Mouse (Mus musculus) kidney, adult 9 months (tissue): ENCODE data around the gene Nos3.

Source experiments
- DNase-seq: peaks from one replicate; pipeline ENCODE4 v3.0.0; 2022

The Nos3 gene

DNA sequence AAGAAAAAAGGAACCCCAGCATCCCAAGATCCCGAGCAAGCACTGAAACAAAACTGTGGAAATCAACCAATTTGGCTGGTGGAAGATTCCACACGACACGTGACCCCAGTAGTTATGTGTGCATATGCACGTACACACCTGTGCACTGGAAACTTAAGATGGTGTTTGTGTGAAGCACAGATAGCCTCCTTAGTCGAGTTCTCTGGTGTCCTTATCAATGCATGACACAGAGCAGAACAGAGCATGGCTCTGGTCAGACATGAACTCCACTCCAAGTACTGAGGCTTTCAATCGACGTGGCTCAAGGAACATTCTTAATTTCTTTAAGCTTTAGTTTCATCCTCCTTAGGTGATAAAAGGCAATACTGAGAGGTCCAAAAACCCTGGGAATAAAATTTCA is 18.3 kb upstream of the Nos3 start:
- no peak for DNase-seq

DNA sequence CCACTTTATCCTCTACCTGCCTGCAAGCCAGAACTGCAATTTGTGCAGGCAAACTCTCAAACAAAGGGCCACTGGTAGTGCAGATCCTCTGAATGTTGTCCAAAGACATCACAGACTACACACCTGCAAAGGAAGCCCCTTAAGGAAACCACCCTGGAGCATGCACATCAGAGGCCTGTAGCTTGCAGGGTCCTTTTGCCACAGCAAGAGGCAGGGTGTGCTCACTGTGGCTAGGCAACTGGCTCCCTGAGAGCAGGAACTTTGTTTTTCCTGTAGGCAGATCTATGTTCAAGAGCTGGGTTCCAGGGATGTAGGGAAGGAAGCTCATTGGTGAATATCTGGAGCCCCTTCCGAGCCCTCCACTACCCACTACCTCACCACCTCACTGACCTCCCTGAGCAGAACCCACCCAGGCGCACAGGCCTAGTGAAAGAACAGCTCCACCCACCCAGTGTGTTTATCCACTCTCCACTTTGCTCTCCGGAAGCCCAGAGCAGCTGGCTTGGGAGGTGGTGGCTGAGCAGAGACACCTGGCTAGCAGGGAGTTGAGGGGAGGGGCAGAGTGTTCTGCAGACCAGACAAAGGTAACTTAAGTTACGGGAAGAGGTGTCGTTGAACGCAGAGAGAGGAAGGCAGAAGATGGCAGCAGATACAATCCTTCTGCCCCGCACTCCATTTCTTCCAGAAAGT is 17.3 kb upstream of the Nos3 start:
- DNase-seq, result no peak

DNA sequence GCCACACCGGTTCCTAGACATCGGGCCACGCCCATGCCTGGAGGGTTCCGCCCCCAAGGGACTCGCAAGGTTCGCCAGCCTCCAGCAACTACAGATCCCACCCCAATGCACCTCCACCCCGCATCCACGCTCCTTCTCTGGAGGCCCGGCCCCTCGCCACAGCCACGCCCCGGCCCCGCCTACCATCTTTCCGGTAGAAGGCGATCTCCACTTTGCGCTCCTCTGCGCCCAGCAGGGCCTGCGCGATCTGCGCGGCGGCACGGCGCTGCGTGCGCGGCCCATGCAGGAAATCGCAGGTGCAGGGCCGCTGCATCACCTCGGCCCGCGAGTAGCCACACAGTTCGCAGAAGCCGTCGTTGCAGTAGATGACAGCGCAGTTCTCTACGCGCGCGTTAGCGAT is 16.5 kb upstream of the Nos3 start:
- peak; percentile 60 for DNase-seq

DNA sequence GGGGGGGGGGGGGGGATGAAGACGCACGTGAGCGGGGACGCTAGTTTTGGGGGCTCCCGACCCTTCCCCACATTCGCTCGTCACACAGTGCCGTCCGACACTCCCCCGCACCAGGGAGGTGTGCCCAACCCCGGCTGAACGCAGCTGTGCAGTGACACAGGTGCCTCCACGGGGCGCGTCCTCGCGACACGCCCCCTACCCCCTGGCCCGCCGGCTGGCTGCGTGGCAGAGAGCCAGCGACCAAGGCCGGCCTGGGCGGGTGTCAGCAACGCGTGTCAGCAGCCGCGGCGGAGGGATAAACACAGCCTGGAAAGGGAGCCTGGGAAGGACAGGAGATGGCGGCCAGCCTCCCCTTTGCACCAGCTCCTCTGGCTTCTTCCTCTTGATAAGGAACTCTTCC is 16.1 kb upstream of the Nos3 start:
- no peak for DNase-seq

DNA sequence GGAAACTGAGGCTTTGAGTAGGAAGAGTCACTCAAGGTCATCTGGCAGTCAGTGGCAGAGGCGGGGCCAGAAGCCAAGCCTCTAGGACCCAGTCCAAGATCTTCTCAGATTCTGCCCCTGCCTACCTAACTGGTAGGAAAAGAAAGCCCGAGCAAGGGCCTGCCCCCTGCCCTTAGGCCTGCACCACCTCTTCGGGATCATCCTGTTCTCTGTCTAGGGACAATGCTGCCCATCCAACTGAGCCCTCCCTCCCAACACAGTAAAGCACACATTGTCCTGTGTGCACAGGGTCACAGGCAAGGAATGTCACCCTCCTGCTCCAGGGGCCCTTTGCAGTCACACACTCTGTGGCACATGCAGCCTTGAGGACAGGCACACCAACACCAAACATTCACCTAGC is 14.5 kb upstream of the Nos3 start:
- DNase-seq, result no peak

DNA sequence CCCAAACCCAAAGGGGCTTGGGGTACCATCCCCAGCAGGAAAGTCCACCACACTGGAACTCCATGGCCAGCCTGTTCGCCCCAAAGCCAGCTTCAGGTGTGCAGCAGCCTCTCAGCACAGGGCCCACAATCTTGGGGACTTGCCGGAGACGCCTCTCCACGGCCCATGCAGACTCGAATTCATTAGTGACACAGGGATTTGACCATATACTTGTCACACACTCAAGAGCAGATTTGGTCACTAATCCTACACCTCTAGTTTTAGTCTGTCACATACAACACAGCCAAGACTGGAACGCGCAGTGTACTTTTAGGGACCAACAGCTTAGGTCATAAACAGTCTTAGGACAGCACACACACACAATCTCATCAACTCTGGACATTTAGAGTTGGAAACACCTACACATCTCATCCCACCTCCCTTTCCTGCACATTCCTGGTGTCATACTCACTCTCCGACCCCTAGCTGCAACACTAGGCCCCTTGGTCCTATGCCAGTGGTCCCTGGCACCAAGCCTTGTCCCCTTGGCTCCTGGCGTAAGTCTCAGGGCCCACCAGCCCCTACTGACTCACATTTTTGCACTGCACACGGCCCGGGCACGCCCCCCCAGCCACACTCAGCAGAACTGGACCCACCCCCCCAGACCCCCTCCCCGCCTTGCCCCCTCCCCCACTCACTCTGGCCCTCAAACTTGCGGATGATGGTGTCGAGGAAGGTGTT is 13.9 kb upstream of the Nos3 start:
- DNase-seq, result no peak

DNA sequence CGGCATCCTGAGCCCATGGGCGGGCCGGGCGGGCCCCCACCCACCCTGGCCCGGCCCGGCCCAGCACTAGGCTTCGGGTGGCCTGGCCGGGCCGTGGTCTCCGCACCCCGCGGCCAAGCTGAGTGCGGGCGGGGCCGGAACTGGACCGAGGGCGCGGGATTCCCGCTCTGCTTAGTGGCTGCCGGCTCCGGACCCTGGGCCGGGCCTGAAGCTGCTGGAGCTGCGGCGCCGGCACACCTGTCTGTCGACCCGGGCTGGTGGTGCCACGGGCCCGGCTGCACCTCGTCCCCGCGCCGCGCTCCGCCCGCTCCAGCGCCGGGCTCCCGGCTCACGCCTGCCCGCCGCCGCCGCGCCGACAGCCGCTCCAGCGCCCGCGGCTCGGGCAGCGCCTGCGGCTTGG is 13.3 kb upstream of the Nos3 start, which contains the start of gene Kcnh2:
TSS of gene Kcnh2 (minus strand) at position 327 of the 400 bp plus-strand sequence.
- DNase-seq, result no peak

DNA sequence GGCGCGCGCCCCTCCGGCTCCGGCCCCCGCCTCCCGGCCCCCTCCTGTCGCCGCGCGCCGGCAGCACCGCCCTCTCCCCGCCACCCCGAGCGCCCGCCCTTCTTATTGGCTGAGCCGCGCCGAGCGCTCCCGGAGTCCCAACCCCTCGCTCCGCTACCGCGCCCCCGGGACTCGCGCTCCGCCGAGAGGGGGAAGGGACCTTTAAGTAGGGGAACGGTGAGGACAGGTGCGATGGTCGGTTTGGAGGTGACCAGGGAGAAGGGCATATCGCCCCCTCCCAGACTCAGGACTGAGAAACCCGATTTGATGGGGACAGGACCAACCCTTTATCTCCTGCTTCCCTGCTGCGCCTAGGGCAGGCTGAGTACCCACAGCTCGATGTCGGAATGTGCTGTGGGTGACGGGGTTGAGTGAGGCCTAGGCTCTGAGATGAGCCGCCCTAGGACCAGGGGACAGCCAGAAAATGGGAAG is 12.9 kb upstream of the Nos3 start:
- DNase-seq, result peak; percentile 35

DNA sequence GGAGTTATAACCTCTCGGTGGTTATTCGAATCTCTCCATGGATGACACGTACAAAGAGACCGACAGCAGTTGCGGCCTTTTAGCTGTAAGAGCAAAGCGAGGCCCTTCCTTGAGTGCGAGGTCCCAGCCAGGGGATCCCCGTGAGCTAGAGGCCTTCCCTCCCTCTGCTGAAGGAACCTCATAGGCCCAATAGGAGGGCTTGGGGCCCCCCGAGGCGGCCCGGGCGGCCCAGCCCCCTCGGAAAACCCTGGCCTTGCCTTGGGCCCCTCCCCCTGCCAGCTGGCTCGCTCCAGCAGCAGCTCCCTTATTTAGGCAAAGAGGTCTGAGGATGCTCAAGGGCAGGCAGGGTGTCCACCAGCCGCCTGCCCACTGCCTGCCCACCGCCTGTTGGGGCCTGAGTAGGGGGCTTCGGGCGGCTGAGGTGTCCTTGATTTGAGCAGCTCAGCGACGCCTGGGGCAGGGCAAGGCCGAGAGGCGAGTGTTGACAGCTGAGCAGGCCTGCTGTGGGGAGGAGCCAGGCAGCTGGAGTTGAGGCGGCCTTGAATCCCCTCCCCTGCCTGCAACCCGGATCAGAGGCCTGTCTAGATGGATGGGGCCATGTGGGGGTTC is 12.3 kb upstream of the Nos3 start:
- DNase-seq, result no peak

DNA sequence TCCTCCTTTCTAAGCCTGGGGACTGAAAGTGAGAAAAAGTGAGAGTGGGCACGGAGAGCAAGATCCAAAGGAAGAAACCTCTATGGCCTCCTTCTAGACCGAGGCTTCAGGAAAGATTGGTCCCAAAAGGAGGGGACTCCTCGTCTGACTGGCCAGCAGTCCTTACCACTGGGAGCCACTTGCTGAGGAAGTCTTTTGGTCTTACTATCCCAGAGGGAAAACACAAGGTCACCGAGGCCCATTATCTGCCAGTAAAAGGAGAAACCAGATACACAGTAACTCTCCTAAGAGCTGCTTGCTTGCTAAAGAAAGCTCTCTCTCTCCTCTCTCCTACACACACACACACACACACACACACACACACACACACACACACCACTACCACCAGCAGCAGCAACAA is 11.3 kb upstream of the Nos3 start:
- DNase-seq, result no peak

DNA sequence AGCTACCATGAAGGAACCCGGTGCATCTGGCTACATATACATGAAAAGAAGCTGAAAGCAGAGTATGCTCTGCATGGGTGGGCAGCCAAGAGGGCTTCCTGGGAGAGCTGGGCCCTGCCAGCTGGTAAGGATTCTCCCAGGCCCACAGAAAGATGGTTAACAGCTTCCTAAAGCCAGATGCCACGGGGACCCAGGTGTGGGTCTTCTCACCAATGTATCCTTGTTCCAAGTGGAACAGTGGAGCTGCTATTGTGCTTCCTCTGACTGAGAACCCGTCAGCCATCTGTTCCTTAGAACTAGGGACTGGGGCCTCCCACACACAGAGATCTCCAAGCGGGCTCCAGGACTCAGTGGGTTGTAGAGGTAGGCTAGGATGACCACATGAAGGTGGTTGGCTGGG is 7.8 kb upstream of the Nos3 start:
- no peak for DNase-seq

DNA sequence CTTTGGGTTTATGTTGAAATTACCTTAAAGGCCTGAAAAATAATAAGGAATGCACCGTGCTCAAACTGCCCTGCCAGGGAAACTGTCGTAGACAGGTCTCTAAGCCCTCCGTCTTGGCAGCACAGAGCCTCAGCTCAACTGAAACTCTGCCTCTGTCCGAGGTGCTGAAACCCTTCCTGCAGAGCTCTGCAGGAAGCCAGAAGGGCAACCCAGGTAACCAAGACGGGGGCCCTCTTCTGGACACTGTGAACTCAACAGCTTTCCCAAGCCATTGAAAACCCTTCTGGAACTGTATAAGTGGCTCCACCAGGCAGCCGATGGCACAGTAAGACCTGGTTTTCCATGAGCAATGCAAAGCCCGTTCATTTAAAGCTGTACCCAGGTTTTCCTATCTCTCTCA is 7.1 kb upstream of the Nos3 start:
- peak; percentile 81 for DNase-seq

DNA sequence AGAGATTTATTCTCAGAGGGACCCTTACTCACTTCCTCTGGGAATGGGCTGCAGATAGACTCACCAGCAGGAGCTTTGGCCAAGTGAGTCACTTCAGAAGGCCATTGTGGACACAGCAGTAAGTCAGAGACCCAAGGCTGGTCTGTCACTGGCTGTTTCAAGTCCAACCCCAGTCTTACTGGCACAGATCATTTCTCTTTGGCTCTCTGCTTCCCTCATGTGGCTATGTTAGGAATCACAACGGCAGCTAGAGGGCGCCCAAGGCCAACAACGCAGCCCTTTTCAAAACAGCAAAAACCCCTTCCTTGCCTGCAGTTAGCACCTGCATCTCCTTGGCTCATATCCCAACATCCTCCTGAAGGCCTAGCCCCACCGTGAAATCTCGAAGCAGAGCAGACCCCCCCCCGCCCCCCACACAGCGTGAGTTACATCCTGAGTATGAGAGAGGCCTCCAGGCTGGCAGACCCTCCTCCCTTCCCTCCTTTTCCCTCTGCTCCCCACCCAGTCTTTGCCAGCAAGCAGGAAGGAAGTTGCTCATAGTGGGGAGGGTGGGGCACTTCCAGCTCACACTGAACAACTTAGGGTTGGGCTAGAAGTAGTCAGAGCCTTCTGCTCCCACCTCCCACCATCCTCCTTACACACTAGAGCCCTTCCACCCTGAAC is 3.7 kb upstream of the Nos3 start:
- peak; percentile 85 for DNase-seq

DNA sequence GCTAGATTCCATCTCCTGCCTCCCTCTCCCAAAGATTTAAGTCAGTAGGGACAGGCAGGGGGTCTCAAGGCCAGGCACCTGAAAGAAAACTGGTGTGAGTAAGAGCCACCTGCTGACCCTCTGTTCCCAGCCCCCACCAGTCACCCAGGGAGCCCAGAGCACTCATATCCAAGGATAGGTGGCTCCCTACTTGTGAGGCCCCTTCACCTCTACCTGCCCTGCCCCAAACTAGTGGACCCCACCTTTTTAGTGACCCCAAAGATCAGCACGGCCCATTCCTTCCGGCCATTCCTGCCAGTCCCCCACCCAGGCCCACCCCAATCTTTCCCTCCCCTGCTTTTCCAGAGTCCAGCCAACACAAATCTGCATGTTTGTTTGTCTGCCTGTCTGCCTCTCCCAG is 1.1 kb upstream of the Nos3 start:
- no peak for DNase-seq

DNA sequence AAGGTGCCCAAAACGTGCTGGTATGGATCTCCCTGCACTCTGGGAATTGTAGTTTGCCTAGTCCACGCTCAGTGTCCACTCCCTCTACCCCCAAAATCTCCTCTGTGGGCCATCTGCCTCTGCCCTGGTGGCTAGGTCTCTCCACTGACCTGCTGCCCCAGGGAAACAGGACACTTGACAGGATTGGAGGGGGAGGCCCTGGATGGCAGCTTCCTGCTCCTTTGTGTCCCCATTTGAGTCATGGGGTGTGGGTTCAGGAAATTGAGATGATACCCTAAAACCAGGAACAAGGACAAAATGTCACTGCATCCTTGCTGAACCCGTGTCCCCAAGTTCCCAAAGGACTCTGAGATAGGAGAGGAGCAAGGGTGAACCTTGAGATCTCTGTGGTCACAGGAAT is 549 bp upstream of the Nos3 start:
- no peak for DNase-seq

DNA sequence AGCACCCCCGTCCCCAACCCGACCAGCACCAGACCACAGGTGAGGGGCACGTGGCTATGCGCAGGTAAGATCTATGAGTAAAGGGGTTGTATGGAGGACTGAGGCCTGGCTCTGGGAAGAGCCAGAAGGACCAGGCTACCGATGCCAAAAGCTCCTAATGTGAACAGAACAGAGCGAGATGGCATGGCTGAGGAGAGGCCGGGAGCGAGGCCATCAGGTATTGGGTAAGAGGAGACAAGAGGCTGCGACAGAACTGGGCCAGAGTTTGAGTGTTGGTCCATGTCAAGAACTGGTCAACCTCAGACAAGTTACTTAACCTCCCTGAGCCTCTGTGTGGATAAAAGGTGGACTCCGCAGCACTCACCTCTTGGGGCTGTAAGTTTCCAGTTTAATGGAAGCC is 353 bp downstream of the Nos3 start:
- DNase-seq, result no peak

DNA sequence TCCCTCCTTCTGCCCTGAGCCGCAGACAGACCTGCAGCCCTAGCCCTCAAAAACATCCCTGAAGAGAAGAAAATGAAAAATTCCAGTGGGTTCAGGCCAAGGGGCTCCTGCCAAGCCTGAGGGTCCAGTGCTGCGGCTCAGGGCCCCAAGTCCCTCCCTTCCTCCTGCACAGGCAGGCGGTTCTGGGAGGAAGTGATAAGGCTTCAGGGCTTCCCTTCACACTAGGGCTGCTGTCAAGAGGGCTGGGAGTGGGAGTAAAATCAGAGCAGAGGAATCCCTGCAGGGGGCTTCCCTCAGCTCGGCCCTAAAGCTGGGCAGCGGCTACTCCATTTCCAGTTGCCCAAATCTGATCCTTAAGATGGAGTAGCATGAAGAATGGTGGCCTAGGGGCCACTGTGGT is 918 bp downstream of the Nos3 start:
- DNase-seq, result no peak

DNA sequence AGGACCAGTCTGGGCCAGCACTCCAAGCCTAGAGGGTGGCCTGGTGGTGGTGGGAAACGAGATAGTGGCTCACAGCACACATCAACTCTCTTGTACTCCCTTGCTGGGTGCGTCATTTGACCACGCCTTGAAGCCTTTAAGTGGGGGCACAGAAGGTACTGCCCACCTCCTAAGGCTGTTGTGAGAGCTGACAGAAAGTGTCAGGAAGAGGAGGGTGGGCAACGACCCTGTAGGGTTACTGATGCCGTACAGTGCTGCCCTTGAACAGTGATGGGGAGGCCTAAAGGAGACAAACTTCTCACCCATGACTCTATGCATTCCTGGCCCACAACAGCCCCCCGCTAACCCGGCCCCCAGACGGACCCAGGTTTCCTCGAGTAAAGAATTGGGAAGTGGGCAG is 1.8 kb downstream of the Nos3 start:
- DNase-seq, result no peak

DNA sequence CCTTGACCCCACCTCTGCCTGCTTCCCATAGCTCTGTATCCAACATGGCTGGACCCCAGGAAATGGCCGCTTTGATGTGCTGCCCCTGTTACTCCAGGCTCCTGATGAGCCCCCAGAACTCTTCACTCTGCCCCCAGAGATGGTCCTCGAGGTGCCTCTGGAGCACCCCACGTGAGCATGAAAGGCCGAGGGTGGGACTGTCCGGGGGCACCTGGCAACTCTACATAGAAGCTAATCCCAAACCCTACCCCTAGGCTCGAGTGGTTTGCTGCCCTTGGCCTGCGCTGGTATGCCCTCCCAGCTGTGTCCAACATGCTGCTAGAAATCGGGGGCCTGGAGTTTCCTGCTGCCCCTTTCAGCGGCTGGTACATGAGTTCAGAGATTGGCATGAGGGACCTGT is 5.2 kb downstream of the Nos3 start:
- no peak for DNase-seq

DNA sequence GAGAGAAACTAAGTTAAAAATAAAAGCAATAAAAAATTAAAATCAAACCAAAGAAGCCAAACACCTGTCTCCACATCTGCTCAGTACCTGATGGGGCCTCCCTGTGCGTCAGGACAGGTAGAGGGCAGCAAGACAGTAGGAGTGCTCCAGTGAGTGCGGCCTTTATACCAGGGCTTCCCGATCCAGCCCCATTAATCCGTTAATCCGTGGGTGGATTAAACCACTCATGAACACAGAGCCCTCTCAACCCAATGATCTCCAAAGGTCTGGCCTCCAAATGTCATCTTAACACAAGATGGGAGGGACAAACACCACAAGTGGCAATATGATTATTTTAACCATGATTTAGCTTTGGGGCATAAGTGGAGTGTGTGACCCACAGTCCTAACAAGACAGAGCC is 9.2 kb downstream of the Nos3 start:
- DNase-seq, result no peak

DNA sequence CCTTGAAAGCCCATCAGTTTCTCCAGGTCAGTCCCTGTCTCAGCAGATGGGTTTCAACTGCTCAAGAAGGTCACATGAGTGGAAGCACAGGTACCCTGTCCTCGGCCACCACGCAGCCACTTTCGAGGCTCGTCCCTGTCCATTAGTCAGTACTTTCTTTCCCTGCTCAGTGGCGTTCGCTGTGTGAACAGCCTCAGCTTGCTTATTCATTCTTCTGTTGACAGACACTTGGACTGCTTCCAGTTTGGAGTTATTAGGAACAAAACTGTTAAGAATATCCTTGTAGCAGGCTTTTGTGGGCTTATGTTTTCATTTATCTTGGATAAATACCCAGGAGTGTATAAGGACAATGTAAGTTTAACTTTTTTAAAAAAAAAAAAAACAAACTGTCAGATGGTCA is 9.6 kb downstream of the Nos3 start:
- no peak for DNase-seq

DNA sequence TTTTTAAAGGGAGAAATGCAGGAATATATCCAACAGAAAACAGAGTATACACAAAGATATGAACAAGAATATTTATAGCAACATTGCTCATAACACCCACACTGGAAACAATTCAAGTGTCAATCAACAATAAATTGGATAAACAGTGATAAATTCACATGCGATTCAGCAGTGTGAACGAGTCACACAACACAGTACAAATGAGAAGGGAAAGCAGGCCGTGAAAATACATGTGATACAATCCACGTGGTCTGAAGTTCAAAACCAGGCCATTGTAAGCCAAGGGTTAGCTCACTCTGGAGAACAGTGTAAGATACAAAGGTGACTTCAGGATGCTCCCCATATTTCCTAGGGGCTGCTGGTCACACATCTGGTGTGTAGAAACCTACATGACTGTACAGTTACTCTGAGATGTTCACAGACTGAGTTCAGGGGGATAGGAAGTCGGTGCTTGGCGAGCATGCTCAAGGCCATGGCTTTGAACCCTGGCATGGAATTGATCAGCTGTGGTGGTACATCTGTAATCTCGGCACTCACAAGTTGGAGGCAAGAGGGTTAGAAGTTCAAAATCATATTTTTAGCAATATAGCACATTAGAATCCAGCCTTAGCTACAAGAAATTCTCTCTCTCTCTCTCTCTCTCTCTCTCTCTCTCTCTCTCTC is 10.2 kb downstream of the Nos3 start:
- DNase-seq, result no peak

DNA sequence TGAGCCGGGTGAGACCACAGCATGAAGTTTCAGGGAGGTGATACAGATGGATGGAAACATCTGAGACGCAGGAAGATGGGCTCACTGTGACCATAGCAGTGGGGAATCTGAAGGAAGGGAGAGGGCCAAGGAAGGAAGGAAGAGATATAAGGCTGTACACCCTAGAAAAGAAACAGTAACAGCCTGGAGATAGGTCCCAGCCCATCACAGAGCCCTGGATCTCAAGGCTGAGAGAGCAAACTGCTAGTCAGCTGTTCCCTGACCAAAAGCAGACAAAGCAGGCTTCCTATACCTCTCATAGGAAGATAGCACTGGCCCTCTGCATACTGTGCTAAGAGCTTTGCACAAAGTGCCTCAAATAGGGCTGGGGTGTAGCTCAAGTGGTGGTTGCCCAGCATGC is 14.1 kb downstream of the Nos3 start:
- DNase-seq, result no peak
